Mouse (Mus musculus) liver, embryonic 14.5 days (tissue): ENCODE data around the gene Gm14226. TPM values are rescaled to one million over a fixed set of nuclear protein-coding genes. Genes with fewer than 3 reads are reported as not detected.

Experiments
- ATAC-seq: fragments of 200-750 bp; cut with Nextera tagmentation; 2 replicates; pipeline ENCODE4 v1.8.0; 2017; ENCODE audit warnings: moderate number of reproducible peaks, mild to moderate bottlenecking, moderate library complexity; ENCODE audit not compliant: insufficient read depth
- DNase-seq, 3 experiments: peaks; one replicate each; pipeline ENCODE4 v3.0.0-alpha.2; 2012 to 2013; ENCODE audit warnings: low read depth in 3 of 3, low spot score in 3 of 3
- H3K27ac ChIP-seq: fragments of 300-500 bp; sonication (generic); 2 replicates; pipeline ENCODE4 v1.5.1; 2014; ENCODE audit warnings: moderate library complexity, mild to moderate bottlenecking, control low read depth, inconsistent platforms
- H3K27me3 ChIP-seq: fragments of 300-500 bp; sonication (generic); 2 replicates; pipeline ENCODE4 v1.6.1; 2014; ENCODE audit warnings: mild to moderate bottlenecking, low read length, moderate library complexity; ENCODE audit not compliant: control insufficient read depth, insufficient read depth
- H3K36me3 ChIP-seq: fragments of 300-500 bp; sonication (generic); replicated peaks from 2 replicates; pipeline ENCODE4 v1.6.1; 2014; ENCODE audit warnings: low read depth; ENCODE audit not compliant: control insufficient read depth, insufficient read depth
- H3K4me1 ChIP-seq, 2 experiments: fragments of 200-500 bp in 1 of 2; fragments of 300-500 bp in 1 of 2; sonication (generic) in 1 of 2; replicated peaks; 2 replicates each; pipeline ENCODE4 v1.6.1; 2012 to 2014; ENCODE audit warnings: antibody characterized with exemption in 1 of 2, inconsistent platforms in 1 of 2, low read length in 1 of 2; ENCODE audit not compliant: control insufficient read depth in 2 of 2, insufficient read depth in 2 of 2
- H3K4me2 ChIP-seq: fragments of 300-500 bp; sonication (generic); 2 replicates; pipeline ENCODE4 v1.6.1; 2014; ENCODE audit warnings: low read depth, mild to moderate bottlenecking, control low read depth, moderate library complexity
- H3K4me3 ChIP-seq, 2 experiments: fragments of 200-500 bp in 1 of 2; fragments of 300-500 bp in 1 of 2; sonication (generic) in 1 of 2; 2 replicates each; pipeline ENCODE4 v1.5.1; 2012 to 2014; ENCODE audit warnings: low read depth in 2 of 2, low read length in 2 of 2, mild to moderate bottlenecking in 2 of 2, control low read depth in 1 of 2, inconsistent platforms in 1 of 2, moderate library complexity in 1 of 2; ENCODE audit not compliant: insufficient read depth in 1 of 2
- H3K9ac ChIP-seq: fragments of 300-500 bp; sonication (generic); replicated peaks from 2 replicates; pipeline ENCODE4 v1.6.1; 2014; ENCODE audit warnings: mild to moderate bottlenecking, control low read depth, moderate library complexity
- H3K9me3 ChIP-seq: fragments of 300-500 bp; sonication (generic); 2 replicates; pipeline ENCODE4 v1.6.1; 2016; ENCODE audit warnings: low read length, mixed read lengths; ENCODE audit not compliant: control insufficient read depth
- CTCF ChIP-seq: IDR thresholded peaks from 2 replicates; pipeline ENCODE4 v1.5.1; 2016; ENCODE audit warnings: antibody characterized with exemption, low read depth, control low read depth
- EP300 ChIP-seq: IDR thresholded peaks from 2 replicates; pipeline ENCODE4 v1.6.1; 2016; ENCODE audit warnings: antibody characterized with exemption, low read depth
- WGBS: fragments of 180-500 bp; shearing (Covaris S2); extraction: QIAGEN DNeasy Blood & Tissue Kit; methylation state at CpG from one replicate; pipeline ENCODE4 v1.1.7; 2014; ENCODE audit not compliant: insufficient replicate concordance; 5-methylcytosine and 5-hydroxymethylcytosine counted together
- polyA plus RNA-seq, 2 experiments: library from polyadenylated mRNA; depleted of rRNA in 1 of 2; stranded (reverse) in 1 of 2; unstranded in 1 of 2; fragments of >200 nt; fragmentation: Nextera tagmentation in 1 of 2; extraction: Ambion mirVana in 1 of 2; gene quantifications; 2 replicates each; pipeline versions ENCODE4 v1.2.1 to v1.2.3; 2012 to 2014

Gene Gm14226
- polyA plus RNA-seq, 2 experiments: 0.16 to 0.36 TPM

DNA sequence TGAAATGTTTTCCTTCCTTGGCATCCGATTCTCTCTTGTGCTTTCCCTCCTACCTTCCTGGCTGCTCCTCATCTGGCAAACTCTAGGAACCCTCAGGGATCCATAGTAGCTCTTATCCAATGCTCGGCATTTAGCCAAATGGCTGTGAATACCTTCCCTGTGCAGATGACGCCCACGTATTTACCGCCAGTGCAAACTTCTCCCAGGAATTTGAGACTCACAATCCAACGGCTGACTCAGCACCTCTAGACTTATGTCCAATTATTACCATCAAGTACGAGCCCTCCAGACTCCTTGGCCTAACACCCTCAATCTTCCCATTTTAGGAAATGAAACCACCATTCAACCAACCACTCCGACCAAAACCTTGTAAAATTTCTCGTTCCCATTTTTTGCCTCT is 53.0 kb downstream of the Gm14226 start:
- no peak for ATAC-seq
- H3K27ac ChIP-seq: no peak overlapping the region
- TF ChIP-seq CTCF: no peak
- TF ChIP-seq EP300: no peak
- peaks cover 13 to 32% of the 10 kb centered on the region in 2 experiments for H3K4me1 ChIP-seq
- no peak overlapping the region for H3K4me2 ChIP-seq
- no peaks in the 10 kb centered on the region for H3K9me3 ChIP-seq
- H3K27me3 ChIP-seq: no peaks in the 10 kb centered on the region
- DNase-seq: no peak
- peaks cover 11% of the 10 kb centered on the region for H3K36me3 ChIP-seq
- WGBS: 81% methylated on average over 9 of the region's 9 CpGs
- H3K4me3 ChIP-seq: no peak overlapping the region
- H3K9ac ChIP-seq: no peak overlapping the region

- TF ChIP-seq EP300 (no peak), CTCF (no peak)
- peak overlapping the region in 1 of 2 experiments; percentile 75; a peak in 2 of 4 replicates for H3K4me3 ChIP-seq
- H3K36me3 ChIP-seq: peaks cover 7% of the 10 kb centered on the region
- H3K4me2 ChIP-seq: peak overlapping the region; percentile 88
- H3K27ac ChIP-seq: no peak overlapping the region
- H3K27me3 ChIP-seq: no peaks in the 10 kb centered on the region
- H3K4me1 ChIP-seq: peaks cover 13 to 32% of the 10 kb centered on the region in 2 experiments
- WGBS: 58% methylated on average over 8 of the region's 8 CpGs
- no peak for ATAC-seq
- no peak for DNase-seq
- H3K9me3 ChIP-seq: no peaks in the 10 kb centered on the region
- H3K9ac ChIP-seq: 0 out of 2 replicates have a peak overlapping the region, but pooled peaks have one; percentile 88
Measured at GRCm38 (mm10) chr2:155072353-155073145, 54.5 kb downstream of the Gm14226 start.

DNA sequence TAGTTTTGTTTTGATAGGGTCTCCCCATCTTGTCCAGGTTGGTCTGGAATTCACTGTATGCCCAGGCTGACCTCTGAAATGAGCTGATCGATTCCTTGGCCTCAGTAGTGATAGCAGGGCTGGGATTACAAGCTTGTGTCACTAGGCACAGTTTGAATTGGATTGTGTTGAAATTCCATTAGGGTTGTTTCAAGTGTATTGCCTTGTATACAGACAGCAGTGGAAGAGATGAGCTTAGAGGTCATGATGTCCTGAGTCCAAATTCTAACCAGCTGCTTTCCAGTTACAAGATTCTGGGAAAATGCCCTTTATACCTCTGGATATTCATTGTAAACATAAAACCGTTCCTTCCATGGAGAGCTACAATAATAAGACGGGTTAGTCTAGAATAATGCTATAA is 55.3 kb downstream of the Gm14226 start:
- no peak for DNase-seq
- WGBS: 10% methylated on average over 3 of the region's 3 CpGs
- H3K4me1 ChIP-seq: peaks cover 13 to 32% of the 10 kb centered on the region in 2 experiments

DNA sequence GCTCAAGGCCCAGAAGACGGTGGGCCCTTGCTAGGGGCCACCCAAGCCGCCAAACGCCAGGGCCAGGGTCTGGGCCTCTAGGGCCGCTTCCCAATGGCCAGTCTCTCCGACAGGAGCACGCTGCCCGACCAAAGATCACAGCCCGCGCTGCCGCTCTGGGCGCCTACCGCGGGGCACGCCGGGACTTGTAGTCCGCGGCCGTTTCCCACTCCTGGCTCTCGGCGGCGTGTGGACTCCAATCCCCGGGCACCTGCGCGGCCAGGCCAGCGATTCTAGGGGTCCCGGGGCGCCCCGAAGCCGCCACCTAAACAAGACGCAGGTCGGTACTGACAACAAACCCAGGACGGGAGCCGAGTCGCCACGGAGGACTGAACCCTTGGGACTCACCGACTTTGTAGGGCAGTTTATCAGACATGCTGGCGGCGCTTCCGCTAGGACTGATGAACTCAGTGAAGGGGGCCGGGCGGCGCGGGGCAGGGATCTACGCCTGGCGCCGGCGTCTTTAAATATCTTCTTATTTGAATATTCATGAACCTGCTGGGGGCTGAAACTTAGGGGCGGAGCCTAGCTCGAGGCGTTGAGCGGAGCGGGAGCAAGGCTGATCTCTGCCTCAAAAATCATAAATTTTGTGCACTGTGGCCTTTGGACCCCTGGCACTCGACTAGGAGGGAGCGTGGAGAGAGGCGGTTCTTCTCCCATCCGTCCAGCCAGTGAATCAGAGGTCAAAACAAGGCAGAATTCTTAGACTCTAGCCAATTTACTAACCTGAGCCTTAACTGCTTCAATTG is 56.1 kb downstream of the Gm14226 start, which contains the start of gene Ahcy:
Gene Ahcy (minus strand): TSS at position 520 of the 788 bp plus-strand sequence.
- under 1% methylated on average over 56 of the region's 56 CpGs for WGBS
- H3K9me3 ChIP-seq: no peaks in the 10 kb centered on the region
- H3K36me3 ChIP-seq: no peaks in the 10 kb centered on the region
- TF ChIP-seq EP300: no peak
- no peak for TF ChIP-seq CTCF
- peak within 1 kb of the TSS; percentile 88 for H3K4me2 ChIP-seq
- peak within 1 kb of the TSS; percentile 75 to 79 for H3K4me3 ChIP-seq
- no peaks in the 10 kb centered on the region for H3K27me3 ChIP-seq
- ATAC-seq: peak; percentile 93
- peaks cover 13 to 32% of the 10 kb centered on the region in 2 experiments for H3K4me1 ChIP-seq
- H3K9ac ChIP-seq: peak within 1 kb of the TSS; percentile 88
- peak within 1 kb of the TSS; percentile 54 for H3K27ac ChIP-seq
- DNase-seq: peak; percentile 78 to 84 (median 80)

More for the DNA sequence above, 55.3 kb downstream of the Gm14226 start:
- no peak for TF ChIP-seq CTCF
- ATAC-seq: no peak
- Histone ChIP-seq H3K4me3 (peak overlapping the region; percentile 75 to 79), H3K9me3 (no peaks in the 10 kb centered on the region), H3K27me3 (no peaks in the 10 kb centered on the region), H3K36me3 (peaks cover 2% of the 10 kb centered on the region), H3K27ac (peak overlapping the region; percentile 54), H3K9ac (peak overlapping the region; percentile 88), H3K4me2 (peak overlapping the region; percentile 88)
